Mouse (Mus musculus) spleen, adult 2 months (tissue): Measurements from ENCODE around the gene Mob3a.

Source experiments
- CTCF ChIP-seq: fragments of 200-500 bp; IDR thresholded peaks from 2 replicates; pipeline ENCODE4 v1.5.1; 2011; ENCODE audit warnings: mild to moderate bottlenecking, inconsistent platforms; ENCODE audit not compliant: insufficient read depth, insufficient read length, insufficient replicate concordance; ENCODE audit errors: extremely low read depth
- POLR2A ChIP-seq: fragments of 200-500 bp; IDR thresholded peaks from 2 replicates; pipeline ENCODE4 v1.6.1; 2011; ENCODE audit warnings: low read depth, low read length, inconsistent platforms

GRCm38 (mm10) chr10:80635345-80635744 is 66.4 kb downstream of the Mob3a start:
- TF ChIP-seq CTCF (no peak), POLR2A (no peak)
